Mouse (Mus musculus) small intestine, adult 2 months (tissue): ENCODE data around the gene Sipa1l1.

Experiments
- CTCF ChIP-seq: fragments of 200-500 bp; IDR thresholded peaks from 2 replicates; pipeline ENCODE4 v1.5.1; 2012; ENCODE audit warnings: low read depth, mild to moderate bottlenecking, control low read depth, inconsistent platforms, low read length, moderate library complexity, mixed read lengths; ENCODE audit not compliant: insufficient replicate concordance, insufficient read length; ENCODE audit errors: extremely low read depth
- POLR2A ChIP-seq: fragments of 200-500 bp; IDR thresholded peaks from 2 replicates; pipeline ENCODE4 v1.6.1; 2012; ENCODE audit warnings: low read depth, mild to moderate bottlenecking, control low read depth, inconsistent platforms, low read length, moderate library complexity

- TF ChIP-seq POLR2A = no peak
- TF ChIP-seq CTCF = no peak
Observed at GRCm38 (mm10) chr12:82334550-82334949, 165.4 kb downstream of the Sipa1l1 start.
